Mouse (Mus musculus) spleen, adult 2 months (tissue): ENCODE data around the gene Gm13275. TPM values are rescaled to one million over a fixed set of nuclear protein-coding genes. Genes with fewer than 3 reads are reported as not detected.
A peak's percentile ranks its signal among the peaks of the same experiment; 100 is the strongest.
"Not testable (repeated sequence)": the region's sequence is repeated elsewhere in the genome, so short reads cannot be mapped to it uniquely, and the experiment has no call there.

Experiments used
- DNase-seq, 2 experiments: peaks; one replicate each; pipeline versions ENCODE4 v3.0.0 to v3.0.0-alpha.2; 2012 to 2021; ENCODE audit warnings: low spot score in 2 of 2, low read depth in 1 of 2
- H3K27ac ChIP-seq: fragments of 200-500 bp; 2 replicates; pipeline ENCODE4 v1.5.1; 2012; ENCODE audit warnings: low read length, inconsistent platforms; ENCODE audit not compliant: insufficient read depth
- H3K27me3 ChIP-seq: fragments of 200-500 bp; 2 replicates; pipeline ENCODE4 v1.6.1; 2012; ENCODE audit warnings: mild to moderate bottlenecking, moderate library complexity, low read length, inconsistent platforms; ENCODE audit not compliant: control insufficient read depth, insufficient read depth
- H3K36me3 ChIP-seq: fragments of 200-500 bp; 2 replicates; pipeline ENCODE4 v1.6.1; 2012; ENCODE audit warnings: mild to moderate bottlenecking, low read length, inconsistent platforms; ENCODE audit not compliant: control insufficient read depth, insufficient read depth
- H3K4me1 ChIP-seq: fragments of 200-500 bp; 2 replicates; pipeline ENCODE4 v1.6.1; 2011; ENCODE audit warnings: inconsistent platforms; ENCODE audit not compliant: control insufficient read depth, insufficient read depth, insufficient read length
- H3K4me3 ChIP-seq: fragments of 200-500 bp; 2 replicates; pipeline ENCODE4 v1.5.1; 2011; ENCODE audit warnings: mild to moderate bottlenecking, inconsistent platforms; ENCODE audit not compliant: insufficient read depth, insufficient read length; ENCODE audit errors: extremely low read depth
- WGBS: fragments of 180-500 bp; shearing (Covaris S2); methylation state at CpG from one replicate; pipeline ENCODE4 v1.1.7; 2018; 5-methylcytosine and 5-hydroxymethylcytosine counted together
- polyA plus RNA-seq: library from polyadenylated mRNA; depleted of rRNA; stranded (reverse); fragments of >200 nt; gene quantifications from 2 replicates; pipeline ENCODE4 v1.2.3, GENCODE M21; 2012

Gene Gm13275
- polyA plus RNA-seq, 1 experiment, result not detected

DNA sequence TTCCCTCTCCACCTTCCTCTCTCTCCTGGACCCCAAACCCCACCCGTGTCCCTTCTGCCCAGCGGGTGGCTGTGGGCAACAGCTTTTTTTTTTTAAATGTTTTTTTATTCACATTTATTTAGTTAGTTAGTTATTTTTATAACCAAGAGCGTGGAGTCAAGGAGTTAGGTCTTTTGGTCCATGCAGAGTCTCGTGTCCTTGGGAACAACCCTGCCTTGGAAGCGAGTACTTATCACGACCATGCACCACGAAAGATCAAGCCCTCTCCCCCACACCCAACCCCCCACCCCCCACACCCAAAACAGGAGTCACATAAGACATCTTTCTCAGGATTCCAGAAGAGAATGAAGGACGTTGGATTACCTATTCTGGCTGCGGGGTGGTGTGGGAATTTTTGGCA is 31.9 kb upstream of the Gm13275 start:
- H3K36me3 ChIP-seq, DNase-seq, H3K4me3 ChIP-seq, H3K27me3 ChIP-seq, H3K4me1 ChIP-seq, H3K27ac ChIP-seq: not testable (repeated sequence)
- 60% methylated on average over 9 of the region's 9 CpGs for WGBS

DNA sequence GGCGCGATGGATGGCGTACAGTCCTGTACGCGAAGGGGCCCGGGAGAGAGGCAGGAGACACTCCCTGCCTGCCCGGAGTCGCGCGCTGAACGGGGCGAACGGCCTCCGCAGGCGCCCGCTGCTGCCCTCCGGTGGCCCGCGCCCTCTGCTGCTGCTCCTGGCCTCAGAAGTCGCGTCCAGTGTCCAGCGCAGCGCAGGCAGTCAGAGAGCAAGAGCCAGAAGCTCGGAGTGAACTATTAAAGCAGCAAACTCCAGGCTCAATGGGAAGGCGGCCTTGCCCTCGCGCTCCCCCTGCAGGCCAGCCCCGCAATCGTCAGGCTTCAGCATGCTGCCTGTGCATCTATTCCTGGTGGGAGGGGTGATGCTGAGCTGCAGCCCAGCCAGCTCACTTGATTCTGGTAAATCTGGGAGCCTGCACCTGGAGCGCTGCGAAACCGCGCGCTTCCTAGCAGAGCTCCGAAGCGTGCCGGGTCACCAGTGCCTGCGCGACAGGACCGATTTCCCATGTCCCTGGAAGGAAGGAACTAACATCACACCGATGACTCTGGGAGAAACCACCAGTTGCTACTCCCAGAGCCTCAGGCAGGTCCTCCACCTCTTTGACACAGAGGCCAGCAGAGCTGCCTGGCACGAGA is 30.8 kb upstream of the Gm13275 start:
- peak in 1 of 2 experiments; percentile 32 for DNase-seq
- peak overlapping the region; percentile 51 for H3K4me3 ChIP-seq
- H3K36me3 ChIP-seq, H3K4me1 ChIP-seq, H3K27me3 ChIP-seq, H3K27ac ChIP-seq: not testable (repeated sequence)
- WGBS, result 2% methylated on average over 32 of the region's 42 CpGs

DNA sequence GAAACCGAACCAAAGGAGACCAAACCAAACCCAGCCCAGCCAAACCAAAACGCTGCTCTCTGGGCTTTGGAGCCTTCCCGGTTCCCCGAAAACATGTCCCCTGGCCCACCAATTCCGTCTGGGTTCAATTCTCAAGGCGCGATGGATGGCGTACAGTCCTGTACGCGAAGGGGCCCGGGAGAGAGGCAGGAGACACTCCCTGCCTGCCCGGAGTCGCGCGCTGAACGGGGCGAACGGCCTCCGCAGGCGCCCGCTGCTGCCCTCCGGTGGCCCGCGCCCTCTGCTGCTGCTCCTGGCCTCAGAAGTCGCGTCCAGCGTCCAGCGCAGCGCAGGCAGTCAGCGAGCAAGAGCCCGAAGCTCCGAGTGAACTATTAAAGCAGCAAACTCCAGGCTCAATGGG is 20.8 kb upstream of the Gm13275 start, which contains the start of gene Gm13290:
Gm13290 (plus strand) TSS at position 301 of the 400 bp plus-strand sequence.
- not testable (repeated sequence) for H3K4me1 ChIP-seq, H3K36me3 ChIP-seq, DNase-seq, H3K27me3 ChIP-seq, H3K27ac ChIP-seq, H3K4me3 ChIP-seq
- WGBS, result no CpG with 5 or more reads among the region's 32 CpGs

DNA sequence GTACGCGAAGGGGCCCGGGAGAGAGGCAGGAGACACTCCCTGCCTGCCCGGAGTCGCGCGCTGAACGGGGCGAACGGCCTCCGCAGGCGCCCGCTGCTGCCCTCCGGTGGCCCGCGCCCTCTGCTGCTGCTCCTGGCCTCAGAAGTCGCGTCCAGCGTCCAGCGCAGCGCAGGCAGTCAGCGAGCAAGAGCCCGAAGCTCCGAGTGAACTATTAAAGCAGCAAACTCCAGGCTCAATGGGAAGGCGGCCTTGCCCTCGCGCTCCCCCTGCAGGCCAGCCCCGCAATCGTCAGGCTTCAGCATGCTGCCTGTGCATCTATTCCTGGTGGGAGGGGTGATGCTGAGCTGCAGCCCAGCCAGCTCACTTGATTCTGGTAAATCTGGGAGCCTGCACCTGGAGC is 17.7 kb upstream of the Gm13275 start, which contains the start of gene Gm13289:
Gm13289 (plus strand) TSS at position 301 of the 400 bp plus-strand sequence.
- not testable (repeated sequence) for H3K27me3 ChIP-seq, H3K4me1 ChIP-seq, H3K4me3 ChIP-seq, DNase-seq, H3K36me3 ChIP-seq, H3K27ac ChIP-seq
- WGBS, result no CpG with 5 or more reads among the region's 29 CpGs

DNA sequence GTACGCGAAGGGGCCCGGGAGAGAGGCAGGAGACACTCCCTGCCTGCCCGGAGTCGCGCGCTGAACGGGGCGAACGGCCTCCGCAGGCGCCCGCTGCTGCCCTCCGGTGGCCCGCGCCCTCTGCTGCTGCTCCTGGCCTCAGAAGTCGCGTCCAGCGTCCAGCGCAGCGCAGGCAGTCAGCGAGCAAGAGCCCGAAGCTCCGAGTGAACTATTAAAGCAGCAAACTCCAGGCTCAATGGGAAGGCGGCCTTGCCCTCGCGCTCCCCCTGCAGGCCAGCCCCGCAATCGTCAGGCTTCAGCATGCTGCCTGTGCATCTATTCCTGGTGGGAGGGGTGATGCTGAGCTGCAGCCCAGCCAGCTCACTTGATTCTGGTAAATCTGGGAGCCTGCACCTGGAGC is 14.7 kb upstream of the Gm13275 start, which contains the start of gene Gm13272:
Gm13272 (plus strand) TSS at position 301 of the 400 bp plus-strand sequence.
- WGBS, result no CpG with 5 or more reads among the region's 29 CpGs
- H3K4me1 ChIP-seq, H3K27me3 ChIP-seq, H3K4me3 ChIP-seq, H3K27ac ChIP-seq, DNase-seq, H3K36me3 ChIP-seq: not testable (repeated sequence)

DNA sequence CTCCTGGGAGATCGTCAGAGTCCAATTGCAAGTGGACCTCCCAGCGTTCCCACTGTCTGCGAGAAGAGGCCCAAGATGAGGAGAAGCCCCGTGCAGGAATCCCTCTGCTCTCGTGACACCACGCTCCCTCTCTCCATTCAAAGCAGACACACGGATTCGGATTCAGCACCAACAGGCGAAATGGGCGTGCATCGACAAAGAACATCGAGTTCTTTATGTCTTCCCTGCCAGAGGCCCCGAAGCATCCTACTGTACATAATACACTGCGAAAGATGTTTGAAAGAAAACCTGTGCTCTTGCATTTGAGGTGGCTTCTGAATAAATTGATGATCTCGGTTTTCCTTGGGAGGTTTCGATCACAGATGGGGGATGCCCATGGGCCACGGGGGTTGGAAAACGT is 14.0 kb upstream of the Gm13275 start:
- not testable (repeated sequence) for H3K4me1 ChIP-seq, DNase-seq, H3K4me3 ChIP-seq, H3K27me3 ChIP-seq, H3K36me3 ChIP-seq, H3K27ac ChIP-seq
- 69% methylated on average over 16 of the region's 18 CpGs for WGBS

DNA sequence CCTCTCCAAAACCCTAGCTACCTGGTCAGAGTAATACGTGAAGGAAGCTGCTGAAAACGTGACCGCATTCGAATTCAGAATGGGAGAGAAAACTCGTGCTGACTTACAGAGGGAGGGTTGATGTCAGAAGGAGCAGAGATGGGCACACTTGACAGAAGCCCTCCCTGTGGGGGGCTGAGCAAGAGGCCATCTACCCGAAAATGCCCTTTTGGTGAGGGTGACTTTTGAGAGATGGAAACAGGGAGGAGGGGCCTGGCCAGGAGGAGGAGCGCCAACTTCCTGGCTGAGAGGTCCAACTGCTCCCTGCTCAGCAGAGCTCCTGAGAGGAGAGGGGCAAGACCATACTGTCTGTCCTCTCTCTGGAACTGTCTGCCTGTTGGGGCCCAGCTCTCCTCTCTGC is 12.5 kb upstream of the Gm13275 start, which contains the start of gene Ifnz:
Ifnz (plus strand) TSS at position 301 of the 400 bp plus-strand sequence.
- H3K36me3 ChIP-seq, H3K27me3 ChIP-seq, DNase-seq, H3K4me1 ChIP-seq: not testable (repeated sequence)
- WGBS, result 2% methylated on average over 5 of the region's 7 CpGs
- Histone ChIP-seq H3K27ac (0 out of 2 replicates have a peak within 1 kb of the TSS, but pooled peaks have one; percentile 22), H3K4me3 (peak within 1 kb of the TSS; percentile 39; the same call in 1 of the 2 replicates)

DNA sequence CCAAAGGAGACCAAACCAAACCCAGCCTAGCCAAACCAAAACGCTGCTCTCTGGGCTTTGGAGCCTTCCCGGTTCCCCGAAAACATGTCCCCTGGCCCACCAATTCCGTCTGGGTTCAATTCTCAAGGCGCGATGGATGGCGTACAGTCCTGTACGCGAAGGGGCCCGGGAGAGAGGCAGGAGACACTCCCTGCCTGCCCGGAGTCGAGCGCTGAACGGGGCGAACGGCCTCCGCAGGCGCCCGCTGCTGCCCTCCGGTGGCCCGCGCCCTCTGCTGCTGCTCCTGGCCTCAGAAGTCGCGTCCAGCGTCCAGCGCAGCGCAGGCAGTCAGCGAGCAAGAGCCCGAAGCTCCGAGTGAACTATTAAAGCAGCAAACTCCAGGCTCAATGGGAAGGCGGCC is 12.0 kb upstream of the Gm13275 start:
- DNase-seq, H3K36me3 ChIP-seq, H3K27me3 ChIP-seq, H3K4me1 ChIP-seq: not testable (repeated sequence)
- 0% methylated on average over 3 of the region's 31 CpGs for WGBS
- peak overlapping the region; percentile 39; the same call in 1 of the 2 replicates for H3K4me3 ChIP-seq
- H3K27ac ChIP-seq, result 0 out of 2 replicates have a peak overlapping the region, but pooled peaks have one; percentile 22

DNA sequence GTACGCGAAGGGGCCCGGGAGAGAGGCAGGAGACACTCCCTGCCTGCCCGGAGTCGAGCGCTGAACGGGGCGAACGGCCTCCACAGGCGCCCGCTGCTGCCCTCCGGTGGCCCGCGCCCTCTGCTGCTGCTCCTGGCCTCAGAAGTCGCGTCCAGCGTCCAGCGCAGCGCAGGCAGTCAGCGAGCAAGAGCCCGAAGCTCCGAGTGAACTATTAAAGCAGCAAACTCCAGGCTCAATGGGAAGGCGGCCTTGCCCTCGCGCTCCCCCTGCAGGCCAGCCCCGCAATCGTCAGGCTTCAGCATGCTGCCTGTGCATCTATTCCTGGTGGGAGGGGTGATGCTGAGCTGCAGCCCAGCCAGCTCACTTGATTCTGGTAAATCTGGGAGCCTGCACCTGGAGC is 8.9 kb upstream of the Gm13275 start, which contains the start of gene Gm13276:
Gm13276 (plus strand) TSS at position 301 of the 400 bp plus-strand sequence.
- not testable (repeated sequence) for H3K36me3 ChIP-seq, H3K4me3 ChIP-seq, DNase-seq, H3K27me3 ChIP-seq, H3K27ac ChIP-seq, H3K4me1 ChIP-seq
- no CpG with 5 or more reads among the region's 27 CpGs for WGBS
